ENCODE assay signal across 9 mouse cellular contexts in genomic region chr2:180659353-180660150, GRCm38 (mm10). TPM values are rescaled to one million over a fixed set of nuclear protein-coding genes. Genes with fewer than 3 reads are reported as not detected.
DNase-seq lines count a peak whose midpoint lies in the region; ATAC-seq and TF ChIP-seq lines count a peak whose summit lies in the region.
"Had no signal": no experiment of that assay in that cellular context is flagged by ENCODE, and none has a peak within 500 bp of the region (broad histone marks: within the 10 kb centered on the region; RNA-seq: fewer than 3 reads in every experiment).

No protein-coding gene starts in this region.

- TF ChIP-seq POLR2A in ES-Bruce4 (IDR thresholded peaks at IDR 0.05; ENCODE audit: insufficient read depth, low read length) = no peak

- 0 out of 2 replicates have a peak, but pooled peaks have one; percentile 16 for ATAC-seq in forebrain, embryonic 11.5 days (replicated peaks; ENCODE audit: low FRiP score)
- no peak; the same call in 1 of the 2 replicates for ATAC-seq in limb, embryonic 11.5 days (ENCODE audit: insufficient number of reproducible peaks, low FRiP score, low TSS enrichment, low read depth)
- peak; percentile 39; the same call in 1 of the 2 replicates for ATAC-seq in stomach, embryonic 16.5 days (ENCODE audit: insufficient read depth, low FRiP score)

- TF ChIP-seq CTCF in ES-Bruce4 (IDR thresholded peaks at IDR 0.05; ENCODE audit: low read depth, low read length) = no peak

- 31% methylated on average over 42 of the region's 42 CpGs for WGBS in forebrain, embryonic 11.5 days
- WGBS in limb, embryonic 11.5 days = 32% methylated on average over 42 of the region's 42 CpGs
- 42% methylated on average over 42 of the region's 42 CpGs for WGBS in stomach, embryonic 16.5 days

- no peak overlapping the region for H3K27ac ChIP-seq in ES-Bruce4 (ENCODE audit: insufficient read depth, low read length)
- H3K27ac ChIP-seq in forebrain, embryonic 11.5 days (ENCODE audit: low read depth, low read length) = no peak overlapping the region
- H3K27ac ChIP-seq in limb, embryonic 11.5 days (replicated peaks; ENCODE audit: low read depth, low read length) = no peak overlapping the region
- no peak overlapping the region for H3K27ac ChIP-seq in stomach, embryonic 16.5 days (ENCODE audit: low read length)

- DNase-seq in adrenal gland, postnatal 10 days = peak; percentile 31
- no peak for DNase-seq in adrenal gland, adult 18-20 months (ENCODE audit: low spot score in 2 of 2)
- DNase-seq in forebrain, embryonic 11.5 days (ENCODE audit: low spot score) = peak; percentile 54
- peak; percentile 40 for DNase-seq in limb, embryonic 11.5 days (ENCODE audit: low spot score)
- DNase-seq in left cerebral cortex, adult 18-20 months (ENCODE audit: low spot score in 2 of 2) = no peak
- no peak for DNase-seq in lung, adult 18-20 months

- H3K36me3 ChIP-seq in ES-Bruce4 (ENCODE audit: control insufficient read depth, insufficient read depth, low read length, poor library complexity, severe bottlenecking) = no peaks in the 10 kb centered on the region
- peaks cover 4% of the 10 kb centered on the region; the same call in 1 of the 2 replicates for H3K36me3 ChIP-seq in forebrain, embryonic 11.5 days (ENCODE audit: control insufficient read depth, insufficient read depth, low read length)
- H3K36me3 ChIP-seq in limb, embryonic 11.5 days (ENCODE audit: control insufficient read depth, insufficient read depth, low read length) = peaks cover 2% of the 10 kb centered on the region; the same call in 1 of the 2 replicates
- 0 out of 2 replicates have a peak, but pooled peaks cover 6% of the 10 kb centered on the region for H3K36me3 ChIP-seq in stomach, embryonic 16.5 days (ENCODE audit: control insufficient read depth, insufficient read depth, low read length)

- H3K9me3 ChIP-seq in ES-Bruce4 (replicated peaks; ENCODE audit: control insufficient read depth, insufficient read depth, low read length, poor library complexity, severe bottlenecking) = no peaks in the 10 kb centered on the region
- H3K9me3 ChIP-seq in forebrain, embryonic 11.5 days (ENCODE audit: control insufficient read depth, low read length) = no peaks in the 10 kb centered on the region
- no peaks in the 10 kb centered on the region for H3K9me3 ChIP-seq in limb, embryonic 11.5 days (ENCODE audit: control insufficient read depth, low read length)
- H3K9me3 ChIP-seq in stomach, embryonic 16.5 days (replicated peaks; ENCODE audit: control insufficient read depth, low read length) = no peaks in the 10 kb centered on the region

- peak overlapping the region; percentile 22; the same call in 1 of the 2 replicates for H3K9ac ChIP-seq in ES-Bruce4 (ENCODE audit: low read depth, poor library complexity, severe bottlenecking)
- H3K9ac ChIP-seq in forebrain, embryonic 11.5 days (ENCODE audit: low read length) = peak overlapping the region; percentile 61
- H3K9ac ChIP-seq in limb, embryonic 11.5 days (ENCODE audit: low read length) = peak overlapping the region; percentile 49
- H3K9ac ChIP-seq in stomach, embryonic 16.5 days (ENCODE audit: low read length) = peak overlapping the region; percentile 19

- TF ChIP-seq EP300 in ES-Bruce4 (IDR thresholded peaks at IDR 0.05; ENCODE audit: insufficient read depth, low read depth, low read length) = no peak

- H3K4me2 ChIP-seq in forebrain, embryonic 11.5 days (ENCODE audit: low read depth, low read length, severe bottlenecking) = peak overlapping the region; percentile 37; the same call in 1 of the 2 replicates
- peak overlapping the region; percentile 40 for H3K4me2 ChIP-seq in limb, embryonic 11.5 days (ENCODE audit: low read depth, severe bottlenecking)
- peak overlapping the region; percentile 25 for H3K4me2 ChIP-seq in stomach, embryonic 16.5 days (ENCODE audit: low read depth, low read length)

- peak overlapping the region; percentile 32 for H3K4me3 ChIP-seq in ES-Bruce4 (ENCODE audit: low read depth, low read length)
- no peak overlapping the region for H3K4me3 ChIP-seq in forebrain, embryonic 11.5 days (ENCODE audit: low read depth, low read length)
- no peak overlapping the region for H3K4me3 ChIP-seq in limb, embryonic 11.5 days (ENCODE audit: low read depth, low read length)
- no peak overlapping the region for H3K4me3 ChIP-seq in stomach, embryonic 16.5 days (replicated peaks; ENCODE audit: low read length)
- H3K4me3 ChIP-seq: myocyte had no signal

- H3K4me1 ChIP-seq in ES-Bruce4 (ENCODE audit: control insufficient read depth, insufficient read depth, low read length) = no peaks in the 10 kb centered on the region
- 0 out of 2 replicates have a peak, but pooled peaks cover 6% of the 10 kb centered on the region for H3K4me1 ChIP-seq in forebrain, embryonic 11.5 days (replicated peaks; ENCODE audit: control insufficient read depth, insufficient read depth, low read length)
- 0 out of 2 replicates have a peak, but pooled peaks cover 2% of the 10 kb centered on the region for H3K4me1 ChIP-seq in limb, embryonic 11.5 days (ENCODE audit: control insufficient read depth, insufficient read depth, low read length)
- H3K4me1 ChIP-seq in stomach, embryonic 16.5 days (ENCODE audit: control insufficient read depth, insufficient read depth, low read length) = no peaks in the 10 kb centered on the region

- no peaks in the 10 kb centered on the region for H3K27me3 ChIP-seq in ES-Bruce4 (ENCODE audit: control insufficient read depth, insufficient read depth, low read length, poor library complexity, severe bottlenecking)
- no peaks in the 10 kb centered on the region; the same call in 1 of the 2 replicates for H3K27me3 ChIP-seq in forebrain, embryonic 11.5 days (ENCODE audit: control insufficient read depth, insufficient read depth, low read length)
- no peaks in the 10 kb centered on the region for H3K27me3 ChIP-seq in limb, embryonic 11.5 days (ENCODE audit: control insufficient read depth, insufficient read depth, low read length)
- H3K27me3 ChIP-seq in stomach, embryonic 16.5 days (ENCODE audit: control insufficient read depth, insufficient read depth, low read length) = no peaks in the 10 kb centered on the region

RNA-seq across cellular contexts. Expression of gene Tcfl5, which starts 17.0 kb away (rescaled TPM):
- total RNA-seq in adrenal gland, postnatal 10 days (2021) = under 1 TPM; 0.33 to 0.39 TPM
- total RNA-seq in adrenal gland, adult 18-20 months (2021) = not detected
- polyA plus RNA-seq in ES-Bruce4 (2011; ENCODE audit: insufficient read depth, insufficient read length, low read depth, missing spikeins) = 34.4 and 37.5 TPM in 2 replicates
- polyA plus RNA-seq in forebrain, embryonic 11.5 days (2014; fragmentation: Nextera tagmentation; extraction: Ambion mirVana) = 0.17 and 0.23 TPM in 2 replicates
- 0.17 and 0.28 TPM in 2 replicates for polyA plus RNA-seq in limb, embryonic 11.5 days (2014; fragmentation: Nextera tagmentation; extraction: Ambion mirVana)
- 0.12 TPM in 1 of 2 replicates, not detected in the other for polyA plus RNA-seq in stomach, embryonic 16.5 days (2015; fragmentation: Nextera tagmentation; extraction: Ambion mirVana)
- under 1 TPM; 0.30 to 0.37 TPM for total RNA-seq in left cerebral cortex, adult 18-20 months (2021)
- polyA plus RNA-seq: myocyte had no signal

RNA-seq across cellular contexts. Expression of gene Dido1, which starts 50.2 kb away (rescaled TPM):
- 10 to 100 TPM; 41.1 to 55.9 TPM for total RNA-seq in adrenal gland, postnatal 10 days (2021)
- total RNA-seq in adrenal gland, adult 18-20 months (2021) = 10 to 100 TPM; 36.7 to 38.3 TPM
- polyA plus RNA-seq in ES-Bruce4 (2011; ENCODE audit: insufficient read depth, insufficient read length, low read depth, missing spikeins) = 62.5 and 67.8 TPM in 2 replicates
- 39.8 and 44.1 TPM in 2 replicates for polyA plus RNA-seq in forebrain, embryonic 11.5 days (2014; fragmentation: Nextera tagmentation; extraction: Ambion mirVana)
- 30.0 and 34.9 TPM in 2 replicates for polyA plus RNA-seq in limb, embryonic 11.5 days (2014; fragmentation: Nextera tagmentation; extraction: Ambion mirVana)
- polyA plus RNA-seq in stomach, embryonic 16.5 days (2015; fragmentation: Nextera tagmentation; extraction: Ambion mirVana) = 23.9 and 26.7 TPM in 2 replicates
- 10 to 100 TPM; 56.2 to 59.1 TPM for total RNA-seq in left cerebral cortex, adult 18-20 months (2021)

RNA-seq across cellular contexts. Expression of gene Gid8, which starts 50.4 kb away (rescaled TPM):
- 10 to 100 TPM; 61.8 to 71.6 TPM for total RNA-seq in adrenal gland, postnatal 10 days (2021)
- total RNA-seq in adrenal gland, adult 18-20 months (2021) = 10 to 100 TPM; 50.0 to 60.2 TPM
- polyA plus RNA-seq in ES-Bruce4 (2011; ENCODE audit: insufficient read depth, insufficient read length, low read depth, missing spikeins) = 78.5 and 81.4 TPM in 2 replicates
- 58.1 and 64.5 TPM in 2 replicates for polyA plus RNA-seq in forebrain, embryonic 11.5 days (2014; fragmentation: Nextera tagmentation; extraction: Ambion mirVana)
- 64.9 and 65.6 TPM in 2 replicates for polyA plus RNA-seq in limb, embryonic 11.5 days (2014; fragmentation: Nextera tagmentation; extraction: Ambion mirVana)
- 60.7 and 65.8 TPM in 2 replicates for polyA plus RNA-seq in stomach, embryonic 16.5 days (2015; fragmentation: Nextera tagmentation; extraction: Ambion mirVana)
- total RNA-seq in left cerebral cortex, adult 18-20 months (2021) = 10 to 100 TPM; 63.9 to 67.2 TPM

Comparison
In these comparisons a context has a peak if more than half of its experiments do, and no peak if none do; other contexts are left out.
1. DNase-seq: peak in adrenal gland, postnatal 10 days (single experiment), forebrain, embryonic 11.5 days (single experiment) and limb, embryonic 11.5 days (single experiment); none in adrenal gland, adult 18-20 months (0 of 2), left cerebral cortex, adult 18-20 months (0 of 2) and lung, adult 18-20 months (0 of 2).
2. RNA of gene Tcfl5, which starts 17.0 kb away (polyA plus RNA-seq): 34.4 to 37.5 TPM in ES-Bruce4; 0.17 to 0.28 TPM in limb, embryonic 11.5 days, 0.17 to 0.23 TPM in forebrain, embryonic 11.5 days and 0.12 TPM in stomach, embryonic 16.5 days; every median in the first group is over 10 times any median in the second.
3. Peak in every context shown above with its lines, with median percentiles within 50 percentile points of each other: H3K9ac ChIP-seq and H3K4me2 ChIP-seq.